Mouse (Mus musculus) ES-Bruce4 (cell line): ENCODE results near the gene Ptprs. TPM values are rescaled to one million over a fixed set of nuclear protein-coding genes. Genes with fewer than 3 reads are reported as not detected.
A peak's percentile ranks its signal among the peaks of the same experiment; 100 is the strongest.

Source experiments
- H3K27ac ChIP-seq: 2 replicates; pipeline ENCODE4 v1.5.1; 2012; ENCODE audit warnings: low read length, inconsistent platforms; ENCODE audit not compliant: insufficient read depth
- H3K27me3 ChIP-seq: 2 replicates; pipeline ENCODE4 v1.6.1; 2012; ENCODE audit warnings: mild to moderate bottlenecking, low read length, inconsistent platforms; ENCODE audit not compliant: control insufficient read depth, poor library complexity, insufficient read depth, severe bottlenecking
- H3K36me3 ChIP-seq: 2 replicates; pipeline ENCODE4 v1.6.1; 2012; ENCODE audit warnings: inconsistent platforms, mild to moderate bottlenecking, low read length, moderate library complexity; ENCODE audit not compliant: control insufficient read depth, poor library complexity, insufficient read depth, severe bottlenecking
- H3K4me1 ChIP-seq: one replicate; pipeline ENCODE4 v1.8.1; 2011; ENCODE audit warnings: low read length; ENCODE audit not compliant: control insufficient read depth, insufficient read depth
- H3K4me3 ChIP-seq: 2 replicates; pipeline ENCODE4 v1.5.1; 2011; ENCODE audit warnings: low read depth, mild to moderate bottlenecking, low read length
- H3K9ac ChIP-seq: 2 replicates; pipeline ENCODE4 v1.6.1; 2012; ENCODE audit warnings: low read depth, mild to moderate bottlenecking, inconsistent platforms; ENCODE audit not compliant: poor library complexity, severe bottlenecking
- H3K9me3 ChIP-seq: replicated peaks from 2 replicates; pipeline ENCODE4 v1.6.1; 2012; ENCODE audit warnings: mild to moderate bottlenecking, low read length, inconsistent platforms; ENCODE audit not compliant: control insufficient read depth, poor library complexity, insufficient read depth, severe bottlenecking
- CTCF ChIP-seq: IDR thresholded peaks from one replicate; pipeline ENCODE4 v1.8.1; 2011; ENCODE audit warnings: low read depth, low read length
- EP300 ChIP-seq: IDR thresholded peaks from 2 replicates; pipeline ENCODE4 v1.6.1; 2011; ENCODE audit warnings: low read depth, low read length; ENCODE audit not compliant: insufficient read depth
- POLR2A ChIP-seq: IDR thresholded peaks from one replicate; pipeline ENCODE4 v1.8.1; 2011; ENCODE audit warnings: low read length; ENCODE audit not compliant: insufficient read depth
- polyA plus RNA-seq: library from polyadenylated mRNA; stranded (reverse); fragments of >200 nt; gene quantifications from 2 replicates; pipeline ENCODE4 v1.2.4, GENCODE M21; 2011; ENCODE audit warnings: low read depth; ENCODE audit not compliant: missing spikeins, insufficient read depth, insufficient read length

Ptprs gene
- polyA plus RNA-seq, 1 experiment: 159 TPM

DNA sequence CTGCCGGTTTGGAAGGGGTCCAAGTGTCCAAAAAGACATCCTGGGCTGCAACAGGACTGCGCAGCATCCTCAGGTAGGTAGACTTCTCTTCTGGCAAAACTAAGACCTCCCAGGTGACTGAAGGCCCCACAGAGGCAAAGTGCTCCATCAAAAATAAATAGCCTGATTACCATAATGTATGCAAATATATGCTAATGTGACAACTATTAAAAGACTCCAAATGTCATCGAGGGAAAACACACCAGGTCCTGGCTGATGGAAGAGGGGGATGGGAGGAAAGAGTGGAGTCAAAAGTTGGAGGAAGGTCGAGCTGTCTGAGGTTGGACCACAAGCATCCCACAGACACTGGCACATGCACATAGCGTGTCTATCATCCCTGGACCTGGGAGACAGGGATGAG, 22.9 kb upstream of the Ptprs start:
- peaks cover 7% of the 10 kb centered on the region for H3K9me3 ChIP-seq
- no peak overlapping the region for H3K27ac ChIP-seq

GRCm38 (mm10) chr17:56494480-56494879, 18.2 kb upstream of the Ptprs start:
- Histone ChIP-seq H3K27me3 (no peaks in the 10 kb centered on the region), H3K9me3 (peaks cover 22% of the 10 kb centered on the region), H3K36me3 (no peaks in the 10 kb centered on the region), H3K27ac (no peak overlapping the region), H3K9ac (no peak overlapping the region), H3K4me3 (no peak overlapping the region), H3K4me1 (no peaks in the 10 kb centered on the region)
- TF ChIP-seq EP300 (no peak), POLR2A (no peak), CTCF (no peak)

More for the DNA sequence above, 22.9 kb upstream of the Ptprs start:
- H3K36me3 ChIP-seq: no peaks in the 10 kb centered on the region
- H3K9ac ChIP-seq: no peak overlapping the region
- no peak overlapping the region for H3K4me3 ChIP-seq
- no peaks in the 10 kb centered on the region for H3K4me1 ChIP-seq
- TF ChIP-seq POLR2A (no peak), EP300 (no peak), CTCF (no peak)
- H3K27me3 ChIP-seq: no peaks in the 10 kb centered on the region

DNA sequence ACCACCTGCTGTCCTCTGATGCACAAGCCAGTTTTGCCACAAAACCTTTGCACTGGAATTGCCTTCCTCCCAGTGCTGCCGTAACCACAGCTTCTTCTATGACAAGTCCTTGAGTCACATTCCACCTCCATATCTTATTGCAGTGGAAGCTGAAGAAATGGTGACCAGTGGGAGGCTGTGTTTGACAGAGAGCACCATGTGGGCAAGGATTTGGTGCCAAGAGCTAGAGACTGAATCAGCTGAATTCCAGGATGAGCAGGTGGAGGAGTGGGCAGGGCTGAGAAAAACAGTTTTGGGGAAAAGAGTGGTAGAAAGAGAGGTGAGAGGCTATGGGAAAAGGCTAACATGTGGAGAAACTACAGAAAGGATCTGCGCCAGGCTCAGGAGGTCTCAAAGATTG, 17.6 kb upstream of the Ptprs start:
- peaks cover 22% of the 10 kb centered on the region for H3K9me3 ChIP-seq
- TF ChIP-seq POLR2A: no peak
- TF ChIP-seq EP300: no peak
- TF ChIP-seq CTCF: no peak
- no peak overlapping the region for H3K4me3 ChIP-seq
- no peaks in the 10 kb centered on the region for H3K4me1 ChIP-seq
- no peak overlapping the region for H3K27ac ChIP-seq
- no peak overlapping the region for H3K9ac ChIP-seq
- no peaks in the 10 kb centered on the region for H3K27me3 ChIP-seq
- no peaks in the 10 kb centered on the region for H3K36me3 ChIP-seq

DNA sequence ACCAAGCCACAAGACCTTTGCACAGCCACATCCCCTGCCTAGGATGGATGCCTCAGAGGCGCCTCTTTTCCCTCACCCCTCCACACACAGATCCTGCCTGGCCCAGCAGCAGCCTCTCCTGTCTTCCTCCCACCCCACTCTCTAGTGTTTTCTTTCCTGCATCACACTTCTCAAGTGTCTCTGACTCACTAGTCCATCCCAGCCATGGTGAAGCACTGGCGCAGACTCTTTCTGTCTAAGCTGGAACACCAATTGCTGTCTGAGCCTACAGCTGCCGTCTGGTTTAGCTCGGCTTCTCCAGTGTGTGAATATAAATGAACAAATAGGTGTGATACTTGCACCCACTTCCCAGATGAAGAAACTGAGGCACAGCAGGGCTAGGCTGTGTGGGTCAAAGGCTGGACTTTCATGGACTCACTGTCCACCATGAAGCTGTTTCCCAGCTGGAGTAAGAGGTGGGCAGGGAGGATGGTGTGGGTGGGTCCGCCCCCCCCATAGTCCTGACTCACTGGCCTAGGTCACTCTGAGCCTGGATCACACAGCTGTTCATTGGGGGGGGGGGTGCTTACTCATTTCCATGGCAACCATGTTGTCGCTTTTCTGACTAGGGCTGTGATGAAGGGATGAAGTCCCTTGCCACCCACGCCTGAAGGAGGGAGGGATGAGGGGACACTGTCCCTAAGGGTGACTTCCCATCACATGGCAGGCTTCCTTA, 14.3 kb upstream of the Ptprs start:
- H3K9me3 ChIP-seq: peaks cover 22% of the 10 kb centered on the region
- TF ChIP-seq POLR2A: no peak
- no peak for TF ChIP-seq EP300
- TF ChIP-seq CTCF: no peak
- H3K36me3 ChIP-seq: no peaks in the 10 kb centered on the region
- H3K27ac ChIP-seq: no peak overlapping the region
- no peak overlapping the region for H3K4me3 ChIP-seq
- peaks cover 3% of the 10 kb centered on the region for H3K4me1 ChIP-seq
- H3K27me3 ChIP-seq: no peaks in the 10 kb centered on the region
- H3K9ac ChIP-seq: no peak overlapping the region

GRCm38 (mm10) chr17:56488028-56488427, 11.7 kb upstream of the Ptprs start:
- Histone ChIP-seq H3K9ac (no peak overlapping the region), H3K4me1 (peaks cover 3% of the 10 kb centered on the region), H3K36me3 (no peaks in the 10 kb centered on the region), H3K27me3 (no peaks in the 10 kb centered on the region), H3K27ac (no peak overlapping the region), H3K9me3 (0 out of 2 replicates have a peak, but pooled peaks cover 3% of the 10 kb centered on the region), H3K4me3 (no peak overlapping the region)
- TF ChIP-seq EP300 (no peak), CTCF (peak; percentile 14)

- no peak overlapping the region for H3K9ac ChIP-seq
- TF ChIP-seq EP300 (no peak), CTCF (peak; percentile 64), POLR2A (no peak)
- no peaks in the 10 kb centered on the region for H3K27me3 ChIP-seq
- no peaks in the 10 kb centered on the region for H3K36me3 ChIP-seq
- no peaks in the 10 kb centered on the region for H3K9me3 ChIP-seq
- no peak overlapping the region for H3K27ac ChIP-seq
- no peak overlapping the region for H3K4me3 ChIP-seq
- H3K4me1 ChIP-seq: peaks cover 3% of the 10 kb centered on the region
Observed at GRCm38 (mm10) chr17:56487441-56487888, 11.2 kb upstream of the Ptprs start.
